Mouse (Mus musculus) adrenal gland, postnatal 4 days (tissue): ENCODE data around the gene Gm21970. TPM values are rescaled to one million over a fixed set of nuclear protein-coding genes. Genes with fewer than 3 reads are reported as not detected.

ENCODE experiments used
- DNase-seq, 2 experiments: peaks; one replicate each; pipeline ENCODE4 v3.0.0; 2021 to 2022; ENCODE audit warnings: low spot score in 2 of 2, mixed read lengths in 2 of 2
- total RNA-seq, 2 experiments: library from RNA; stranded (reverse); gene quantifications; 2 replicates each; pipeline ENCODE4 v1.2.3; 2021

The Gm21970 gene
- total RNA-seq, 2 experiments from 2014 or later = 0.59 TPM; not detected in 1

- DNase-seq = no peak
Observed at GRCm38 (mm10) chr16:91461066-91461638, 69.6 kb downstream of the Gm21970 start.

- DNase-seq = no peak
Observed at GRCm38 (mm10) chr16:91461773-91462181, 70.3 kb downstream of the Gm21970 start.

DNA sequence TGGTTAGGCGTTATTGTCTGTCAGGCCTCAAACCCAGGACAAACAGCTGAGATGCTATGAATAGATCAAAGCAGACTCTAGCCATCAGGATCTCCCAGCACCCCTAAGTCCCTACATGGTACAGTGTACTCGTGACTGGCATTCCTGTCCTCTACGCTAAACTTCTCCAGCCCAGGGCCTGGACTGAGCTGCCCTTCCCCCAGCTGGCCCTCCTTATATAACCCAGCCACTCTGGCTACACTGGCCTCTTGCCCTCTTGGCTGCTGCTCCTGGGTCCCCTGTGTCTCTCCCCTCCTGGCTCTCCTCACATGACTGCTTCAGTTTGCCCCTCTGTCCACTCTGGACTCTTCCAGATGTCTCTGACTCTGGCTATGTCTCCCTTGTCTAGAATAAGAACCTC, 71.1 kb downstream of the Gm21970 start:
- no peak for DNase-seq

DNA sequence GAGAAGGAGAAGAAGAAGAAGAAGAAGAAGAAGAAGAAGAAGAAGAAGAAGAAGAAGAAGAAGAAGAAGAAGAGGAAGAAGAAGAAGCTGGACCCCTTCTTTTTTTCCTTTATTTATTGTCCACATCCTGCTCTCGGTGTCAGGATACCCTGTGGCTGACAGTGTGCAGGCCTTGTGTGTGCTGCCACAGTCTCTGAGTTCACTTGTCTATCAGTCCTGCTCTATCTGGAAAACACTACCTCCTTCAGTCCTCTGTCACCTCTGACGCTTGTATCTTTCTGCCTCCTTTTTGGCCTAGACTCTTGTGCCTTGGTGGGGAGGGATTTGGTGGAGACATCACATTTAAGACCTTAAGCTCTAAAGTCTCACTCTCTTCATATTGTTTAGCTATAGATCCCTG, 71.9 kb downstream of the Gm21970 start:
- DNase-seq = no peak

DNA sequence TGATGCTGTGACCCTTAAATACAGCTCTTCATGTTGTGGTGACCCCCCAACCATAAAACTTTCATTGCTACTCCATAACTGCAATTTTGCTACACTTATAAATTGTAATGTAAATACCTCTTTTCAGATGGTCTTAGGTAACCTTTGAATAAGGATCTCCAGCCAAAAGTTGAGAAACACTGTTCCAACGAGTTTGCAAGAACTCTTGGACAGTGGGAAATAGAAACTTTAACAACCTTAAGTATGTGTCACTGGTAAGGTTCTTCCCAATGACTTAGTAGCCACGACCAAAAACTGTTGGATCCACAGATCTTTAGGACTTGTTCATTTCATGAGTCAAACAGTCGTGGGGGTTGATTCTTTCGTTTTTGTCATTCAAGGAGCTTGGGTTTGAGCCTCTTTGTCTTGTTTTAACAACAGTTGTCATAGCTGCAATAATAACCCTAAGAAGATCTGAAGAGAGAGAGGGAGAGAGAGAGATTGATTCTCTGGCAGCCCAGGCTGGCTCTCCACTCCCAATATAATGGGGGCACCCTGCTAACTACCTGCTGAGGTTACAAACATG, 72.4 kb downstream of the Gm21970 start:
- no peak for DNase-seq

GRCm38 (mm10) chr16:91464594-91465504, 73.3 kb downstream of the Gm21970 start:
- peak; percentile 75 to 85 for DNase-seq

DNA sequence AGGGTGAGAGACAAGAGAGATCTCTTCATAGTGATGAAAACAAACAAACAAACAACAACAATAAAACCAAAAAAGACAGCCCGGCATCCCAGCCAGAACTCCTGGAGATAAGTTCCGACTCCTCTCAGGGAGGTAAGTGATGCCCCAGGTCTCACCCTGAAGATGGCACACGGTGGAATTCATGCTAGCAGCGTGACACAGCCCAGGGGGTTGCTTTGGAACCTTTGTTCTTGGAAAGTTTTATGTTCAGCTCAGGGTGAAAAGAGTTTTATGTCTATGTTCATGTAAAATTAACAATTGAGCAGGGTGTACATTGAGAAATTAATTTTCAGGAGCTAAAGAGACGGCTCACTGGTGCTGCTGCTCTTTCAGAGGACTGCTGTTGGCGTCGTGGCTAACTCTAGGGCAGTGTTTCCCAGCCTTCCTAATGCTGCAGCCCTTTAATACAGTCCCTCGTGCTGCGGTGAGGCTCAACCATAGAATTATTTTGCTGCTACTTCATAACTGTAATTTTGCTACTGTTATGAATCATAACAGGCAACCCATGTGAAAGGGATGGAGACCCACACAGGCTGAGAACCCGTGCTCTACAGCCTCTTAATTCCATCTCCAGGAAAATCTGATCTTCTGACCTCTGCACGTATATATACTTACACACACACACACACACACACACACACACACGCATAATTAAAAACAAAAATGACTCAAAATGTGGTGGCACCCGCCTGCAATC, 74.2 kb downstream of the Gm21970 start:
- DNase-seq = no peak

GRCm38 (mm10) chr16:91466566-91466965, 75.0 kb downstream of the Gm21970 start:
- no peak for DNase-seq

Other genes with a start within 250 kb of the Gm21970 start
- gene Olig2, start 166.3 kb upstream of the Gm21970 start, total RNA-seq = under 1 TPM in 1 of 2 experiments, not detected in 1; 0.11 TPM
- under 1 TPM in 1 of 2 experiments, not detected in 1; 0.65 TPM for gene Olig1, start 121.9 kb upstream of the Gm21970 start, total RNA-seq
- 10 to 100 TPM; 68.7 to 72.6 TPM for gene Ifnar2, start 18.9 kb upstream of the Gm21970 start, total RNA-seq
- 100 to 1,000 TPM; 115 to 126 TPM for gene Il10rb, start 14.4 kb downstream of the Gm21970 start, total RNA-seq
- gene Ifnar1, start 93.5 kb downstream of the Gm21970 start, total RNA-seq = 10 to 100 TPM; 87.7 to 92.9 TPM
- 10 to 100 TPM; 38.5 to 40.9 TPM for gene Ifngr2, start 155.4 kb downstream of the Gm21970 start, total RNA-seq
- gene Tmem50b, start 206.1 kb downstream of the Gm21970 start, total RNA-seq = 10 to 100 TPM; 29.2 to 29.8 TPM
- 1 to 10 TPM; 5.6 to 8.7 TPM for gene Dnajc28, start 227.3 kb downstream of the Gm21970 start, total RNA-seq